Mouse (Mus musculus): Measurements from ENCODE around the gene B3galt6.

Gene B3galt6

GRCm38 (mm10) chr4:155992241-155992905 is at the start of gene B3galt6, which contains the start of gene Sdf4:
TSS of gene B3galt6 (minus strand) at chr4:155992649.
TSS of gene Sdf4 (plus strand) at chr4:155992872.
- WGBS = under 1% methylated on average over 99 of the region's 99 CpGs

DNA sequence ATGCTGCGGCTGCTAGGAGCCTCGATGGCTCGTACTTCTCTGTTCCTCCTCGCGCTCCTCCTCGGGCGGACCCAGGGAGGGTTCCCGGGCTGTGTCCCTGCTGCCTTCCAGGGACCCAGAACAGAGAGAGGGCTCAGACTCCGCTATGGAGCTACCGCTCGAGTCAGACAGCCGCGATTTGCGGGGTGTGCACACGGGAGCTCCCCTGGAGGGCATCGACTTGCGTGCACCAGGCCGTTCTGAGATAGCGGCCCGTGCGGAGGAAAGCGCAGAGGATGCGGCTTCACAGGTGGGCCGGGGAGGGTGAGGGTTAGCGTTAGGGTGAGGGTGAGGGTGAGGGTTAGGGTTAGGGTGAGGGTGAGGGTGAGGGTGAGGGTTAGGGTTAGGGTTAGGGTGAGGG is 42.5 kb upstream of the B3galt6 start:
- 7% methylated on average over 25 of the region's 25 CpGs for whole genome bisulfite sequencing

DNA sequence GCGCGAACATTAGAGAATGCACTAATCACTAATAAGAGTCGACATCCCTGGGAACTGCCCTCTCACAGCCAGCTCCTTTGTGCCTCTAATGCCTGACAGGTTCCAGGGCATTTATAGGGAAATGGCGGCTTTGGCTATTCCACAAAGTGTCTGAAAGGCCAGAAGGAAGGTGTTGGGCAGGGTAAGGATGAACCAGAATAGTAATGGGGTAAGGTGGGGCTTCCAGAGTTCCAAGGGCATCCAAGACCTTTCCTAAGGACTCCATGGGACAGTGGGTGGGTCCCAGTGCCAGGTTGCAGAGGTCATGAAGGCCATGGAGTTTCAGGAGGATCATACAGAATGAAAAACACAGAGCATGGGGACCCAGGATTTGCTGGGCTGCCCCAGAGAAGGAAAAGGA is 41.9 kb upstream of the B3galt6 start:
- WGBS = 69% methylated on average over 4 of the region's 4 CpGs

- WGBS = 37% methylated on average over 6 of the region's 6 CpGs
These were observed 41.1 kb upstream of the B3galt6 start for GRCm38 (mm10) chr4:156033476-156034119.

GRCm38 (mm10) chr4:156032856-156033255 is 40.4 kb upstream of the B3galt6 start:
- 89% methylated on average over 4 of the region's 4 CpGs for WGBS

DNA sequence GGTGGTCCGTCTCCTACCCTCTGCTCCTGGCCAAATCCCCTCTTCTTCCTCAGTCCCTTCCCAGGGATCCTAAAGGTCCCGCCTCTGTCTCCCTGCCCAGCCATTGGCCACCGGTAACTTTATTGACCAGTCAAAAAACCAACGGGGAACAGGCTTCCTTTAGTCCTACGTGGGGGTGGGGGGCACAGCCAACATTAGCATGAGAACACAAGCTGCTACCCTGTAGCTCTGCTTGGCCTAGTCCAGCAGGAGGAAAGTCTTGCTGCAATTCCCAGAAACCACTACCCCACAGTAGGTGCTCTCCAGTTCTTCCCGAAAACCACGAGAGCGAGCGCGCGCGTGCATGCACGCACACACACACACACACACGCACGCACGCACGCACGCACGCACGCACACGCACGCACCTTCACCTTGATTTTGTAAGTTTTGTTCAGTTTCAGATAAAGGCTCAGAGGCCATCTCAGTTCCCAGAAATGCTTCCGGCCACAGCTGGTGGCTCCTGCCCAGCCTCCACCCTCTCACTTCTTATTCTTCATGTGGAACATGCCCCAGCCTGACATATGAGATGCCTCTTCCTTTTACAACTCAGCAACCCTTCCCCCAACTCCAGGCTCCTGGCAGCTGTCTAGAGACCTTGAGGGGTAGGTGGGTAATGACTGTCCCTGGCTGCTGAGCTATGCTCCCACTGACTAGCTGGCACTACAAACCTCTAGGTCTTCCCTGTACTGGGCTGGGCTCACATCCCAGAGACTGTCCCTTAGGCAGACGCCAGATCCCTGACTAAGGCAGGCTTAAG is 39.3 kb upstream of the B3galt6 start:
- WGBS = 2% methylated on average over 24 of the region's 24 CpGs

GRCm38 (mm10) chr4:156031255-156031592 is 38.8 kb upstream of the B3galt6 start:
- 4% methylated on average over 7 of the region's 7 CpGs for WGBS

- 35% methylated on average over 9 of the region's 9 CpGs for WGBS
These were observed 38.2 kb upstream of the B3galt6 start for GRCm38 (mm10) chr4:156030651-156031118.

- 90% methylated on average over 7 of the region's 7 CpGs for WGBS
These were observed 36.1 kb upstream of the B3galt6 start for GRCm38 (mm10) chr4:156028580-156028979.

GRCm38 (mm10) chr4:156026013-156026412 is 33.6 kb upstream of the B3galt6 start, which contains the start of gene Tnfrsf18:
TSS of gene Tnfrsf18 (plus strand) at chr4:156026164.
- WGBS = 19% methylated on average over 4 of the region's 4 CpGs

- WGBS = 72% methylated on average over 7 of the region's 7 CpGs
These were observed 31.7 kb upstream of the B3galt6 start for GRCm38 (mm10) chr4:156024184-156024583.

DNA sequence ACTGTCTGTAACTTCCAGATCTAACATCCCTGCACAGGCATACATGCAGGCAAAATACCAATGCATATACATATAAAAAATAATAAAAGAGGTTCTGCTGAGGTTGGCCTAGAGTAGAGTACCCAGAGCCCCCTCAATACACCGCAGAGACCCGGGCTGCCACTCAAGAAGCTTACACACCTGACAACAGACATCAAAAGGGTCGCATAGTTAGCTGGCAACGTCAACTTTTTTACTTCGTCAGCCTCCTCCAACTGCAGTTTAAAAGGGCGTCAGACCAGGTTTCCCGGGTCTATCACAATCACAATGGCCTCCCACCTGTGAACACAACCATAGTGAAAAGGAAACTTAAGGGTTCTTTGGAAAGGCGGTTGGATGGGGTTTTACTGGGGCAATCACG is 31.1 kb upstream of the B3galt6 start:
- 92% methylated on average over 9 of the region's 9 CpGs for WGBS

DNA sequence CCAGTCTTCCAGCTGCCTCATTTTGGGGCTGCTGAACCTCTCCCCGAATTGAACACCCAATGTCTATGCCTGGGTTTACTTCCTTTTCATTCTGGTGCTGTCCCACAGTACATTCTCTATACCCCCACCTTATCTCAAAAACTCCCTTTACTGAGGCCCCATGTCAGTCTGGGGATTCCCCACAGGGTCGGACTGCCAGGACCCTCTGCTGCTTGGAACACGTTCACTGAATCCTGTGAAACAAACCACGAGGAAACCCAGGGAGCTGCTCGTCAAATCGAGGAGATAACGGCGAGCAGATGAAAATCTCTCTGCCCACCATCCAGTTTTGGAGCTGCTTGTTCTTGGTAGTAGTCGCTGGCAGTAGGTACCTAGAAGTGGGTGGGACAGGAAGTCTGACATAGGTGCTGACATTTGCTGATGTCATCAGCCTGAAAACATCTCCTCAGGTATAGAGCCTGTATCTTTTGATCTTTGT is 29.5 kb upstream of the B3galt6 start:
- WGBS = 69% methylated on average over 9 of the region's 9 CpGs

GRCm38 (mm10) chr4:156021381-156021780 is 28.9 kb upstream of the B3galt6 start:
- WGBS = 66% methylated on average over 3 of the region's 3 CpGs

GRCm38 (mm10) chr4:156019771-156020170 is 27.3 kb upstream of the B3galt6 start:
- 93% methylated on average over 12 of the region's 12 CpGs for WGBS

- WGBS = 84% methylated on average over 2 of the region's 2 CpGs
These were observed 22.0 kb upstream of the B3galt6 start for GRCm38 (mm10) chr4:156014436-156014835.

- 48% methylated on average over 8 of the region's 8 CpGs for WGBS
These were observed 21.2 kb upstream of the B3galt6 start, which contains the start of gene Tnfrsf4 for GRCm38 (mm10) chr4:156013637-156014036. TSS of gene Tnfrsf4 (plus strand) at chr4:156013843.

- 81% methylated on average over 4 of the region's 4 CpGs for WGBS
These were observed 15.9 kb upstream of the B3galt6 start for GRCm38 (mm10) chr4:156008369-156008768.

DNA sequence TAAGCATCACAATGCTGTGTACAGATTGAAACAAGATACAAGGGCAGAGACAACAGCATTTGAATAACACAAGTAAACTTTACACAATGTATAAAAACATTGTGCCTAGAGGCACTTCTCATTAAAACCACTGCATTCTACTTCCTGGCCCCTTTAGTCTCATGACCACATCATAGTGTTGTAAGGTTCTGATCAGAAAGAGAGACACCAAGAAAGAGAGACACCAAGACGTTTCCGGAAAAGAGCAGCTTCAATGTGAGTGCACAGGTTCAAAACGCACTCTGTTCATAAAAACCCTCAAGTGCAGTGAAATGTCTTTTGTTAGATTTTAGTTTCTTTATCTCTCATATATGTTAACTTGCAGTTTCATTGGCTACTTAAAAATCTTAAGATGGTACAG is 11.7 kb upstream of the B3galt6 start:
- WGBS = 93% methylated on average over 3 of the region's 3 CpGs

GRCm38 (mm10) chr4:155993606-155994005 is 1.2 kb upstream of the B3galt6 start:
- 2% methylated on average over 15 of the region's 15 CpGs for WGBS

- under 1% methylated on average over 70 of the region's 70 CpGs for WGBS
These were observed 578 bp upstream of the B3galt6 start for GRCm38 (mm10) chr4:155992906-155993547.

- 15% methylated on average over 37 of the region's 37 CpGs for WGBS
These were observed 580 bp downstream of the B3galt6 start for GRCm38 (mm10) chr4:155991908-155992230.
